Mouse (Mus musculus): ENCODE results near the gene Tex48.

DNA sequence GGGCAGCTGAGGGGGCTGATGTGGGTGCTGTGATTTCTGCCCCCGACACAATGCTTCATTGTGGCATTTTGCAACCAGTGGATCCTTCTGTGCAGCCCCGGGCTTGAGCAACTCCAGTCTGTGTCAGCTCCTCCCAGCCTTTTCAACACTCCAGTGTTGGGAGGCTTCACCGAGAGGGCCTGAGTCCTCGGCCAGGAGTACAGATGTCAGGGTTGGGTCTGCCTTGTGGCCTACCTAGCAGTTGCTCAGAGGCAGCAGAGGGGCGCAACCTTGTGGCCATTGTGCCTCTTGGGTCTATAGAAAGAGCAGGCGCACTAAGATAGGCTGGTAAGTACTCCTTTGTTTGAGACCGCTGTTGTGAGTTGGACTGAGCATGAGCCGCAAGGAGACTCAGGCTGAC is 62.1 kb downstream of the Tex48 start:
- TF ChIP-seq TAL1 (IDR thresholded peaks at IDR 0.05; ENCODE audit: low read length) (no peak), GATA1 (IDR thresholded peaks at IDR 0.05; ENCODE audit: low read length) (no peak)

Measured in erythroblast, embryonic 14.5 days (primary cell).